Mouse (Mus musculus) limb, embryonic 15.5 days (tissue): ENCODE measurements around the gene Bloc1s4. TPM values are rescaled to one million over a fixed set of nuclear protein-coding genes. Genes with fewer than 3 reads are reported as not detected.
A peak's percentile ranks its signal among the peaks of the same experiment; 100 is the strongest.
"Not testable (repeated sequence)": the region's sequence is repeated elsewhere in the genome, so short reads cannot be mapped to it uniquely, and the experiment has no call there.

Experiments
- ATAC-seq: fragments of 200-750 bp; cut with Nextera tagmentation; 2 replicates; pipeline ENCODE4 v1.8.0; 2017; ENCODE audit warnings: low read depth, moderate TSS enrichment; ENCODE audit not compliant: insufficient number of reproducible peaks, low FRiP score, low TSS enrichment
- H3K27ac ChIP-seq: fragments of 300-500 bp; sonication (generic); 2 replicates; pipeline ENCODE4 v1.5.1; 2015; ENCODE audit warnings: moderate library complexity, mild to moderate bottlenecking, inconsistent platforms
- H3K27me3 ChIP-seq: fragments of 300-500 bp; sonication (generic); 2 replicates; pipeline ENCODE4 v1.6.1; 2015; ENCODE audit warnings: inconsistent platforms
- H3K36me3 ChIP-seq: fragments of 300-500 bp; sonication (generic); 2 replicates; pipeline ENCODE4 v1.6.1; 2015; ENCODE audit warnings: inconsistent platforms
- H3K4me1 ChIP-seq: fragments of 300-500 bp; sonication (generic); 2 replicates; pipeline ENCODE4 v1.6.1; 2015; ENCODE audit warnings: inconsistent platforms
- H3K4me2 ChIP-seq: fragments of 300-500 bp; sonication (generic); 2 replicates; pipeline ENCODE4 v1.6.1; 2015; ENCODE audit warnings: mild to moderate bottlenecking, inconsistent platforms
- H3K4me3 ChIP-seq: fragments of 300-500 bp; sonication (generic); 2 replicates; pipeline ENCODE4 v1.5.1; 2015; ENCODE audit warnings: mild to moderate bottlenecking, inconsistent platforms
- H3K9ac ChIP-seq: fragments of 300-500 bp; sonication (generic); 2 replicates; pipeline ENCODE4 v1.6.1; 2015; ENCODE audit warnings: inconsistent platforms
- H3K9me3 ChIP-seq: fragments of 300-500 bp; sonication (generic); 2 replicates; pipeline ENCODE4 v1.6.1; 2016; ENCODE audit warnings: inconsistent platforms
- WGBS: fragments of 180-500 bp; shearing (Covaris S2); methylation state at CpG from one replicate; pipeline ENCODE4 v1.1.7; 2015; 5-methylcytosine and 5-hydroxymethylcytosine counted together
- polyA plus RNA-seq: library from polyadenylated mRNA; unstranded; fragments of >200 nt; fragmentation: Nextera tagmentation; extraction: Ambion mirVana; gene quantifications from 2 replicates; pipeline ENCODE4 v1.2.1, GENCODE M21; 2015

The Bloc1s4 gene
- polyA plus RNA-seq: 26.4 and 31.5 TPM in 2 replicates

- Histone ChIP-seq H3K9me3 (no peaks in the 10 kb centered on the region), H3K4me1 (peaks cover 17% of the 10 kb centered on the region), H3K27me3 (0 out of 2 replicates have a peak, but pooled peaks cover 3% of the 10 kb centered on the region), H3K36me3 (0 out of 2 replicates have a peak, but pooled peaks cover 5% of the 10 kb centered on the region), H3K27ac (peak within 1 kb of the TSS; percentile 30), H3K4me2 (peak within 1 kb of the TSS; percentile 94), H3K4me3 (peak within 1 kb of the TSS; percentile 99), H3K9ac (peak within 1 kb of the TSS; percentile 77)
- 5% methylated on average over 31 of the region's 31 CpGs for WGBS
- ATAC-seq: peak; percentile 86
These were observed at the start of gene Bloc1s4 for GRCm38 (mm10) chr5:36748536-36749061. Gene Bloc1s4 (minus strand): TSS chr5:36748650.

- peak overlapping the region; percentile 71 for H3K4me3 ChIP-seq
- H3K27me3 ChIP-seq: no peaks in the 10 kb centered on the region
- no peaks in the 10 kb centered on the region for H3K9me3 ChIP-seq
- no peak overlapping the region for H3K27ac ChIP-seq
- H3K36me3 ChIP-seq: peaks cover 18% of the 10 kb centered on the region
- 0 out of 2 replicates have a peak overlapping the region, but pooled peaks have one; percentile 17 for H3K9ac ChIP-seq
- H3K4me1 ChIP-seq: peaks cover 13% of the 10 kb centered on the region; the same call in 1 of the 2 replicates
- WGBS: 52% methylated on average over 8 of the region's 8 CpGs
- H3K4me2 ChIP-seq: peak overlapping the region; percentile 69
- no peak for ATAC-seq
These were observed 48.8 kb upstream of the Bloc1s4 start for GRCm38 (mm10) chr5:36797291-36797690.

- peak within 1 kb of the TSS; percentile 69 for H3K4me2 ChIP-seq
- H3K36me3 ChIP-seq: peaks cover 20% of the 10 kb centered on the region
- peak within 1 kb of the TSS; percentile 71 for H3K4me3 ChIP-seq
- H3K9ac ChIP-seq: peak within 1 kb of the TSS; percentile 77
- WGBS: under 1% methylated on average over 90 of the region's 90 CpGs
- H3K9me3 ChIP-seq, H3K27me3 ChIP-seq: not testable (repeated sequence)
- H3K27ac ChIP-seq: peak within 1 kb of the TSS; percentile 97
- H3K4me1 ChIP-seq: peaks cover 13% of the 10 kb centered on the region; the same call in 1 of the 2 replicates
- peak; percentile 72 for ATAC-seq
These were observed 48.0 kb upstream of the Bloc1s4 start, which contains the start of gene Mrfap1 for GRCm38 (mm10) chr5:36796296-36797014. Gene Mrfap1 (minus strand): TSS chr5:36796772.

- 3% methylated on average over 35 of the region's 37 CpGs for WGBS
- Histone ChIP-seq H3K27ac (peak overlapping the region; percentile 97), H3K4me2 (peak overlapping the region; percentile 43), H3K9ac (peak overlapping the region; percentile 77), H3K4me3 (peak overlapping the region; percentile 71), H3K4me1 (peaks cover 13% of the 10 kb centered on the region; the same call in 1 of the 2 replicates), H3K36me3 (peaks cover 20% of the 10 kb centered on the region)
- not testable (repeated sequence) for H3K9me3 ChIP-seq, H3K27me3 ChIP-seq
- ATAC-seq: peak; percentile 45
These were observed 47.3 kb upstream of the Bloc1s4 start for GRCm38 (mm10) chr5:36795647-36796295.

- Histone ChIP-seq H3K27me3 (no peaks in the 10 kb centered on the region), H3K27ac (no peak overlapping the region), H3K9ac (no peak overlapping the region), H3K4me2 (no peak overlapping the region), H3K36me3 (peaks cover 20% of the 10 kb centered on the region), H3K4me3 (no peak overlapping the region), H3K4me1 (peaks cover 7% of the 10 kb centered on the region; the same call in 1 of the 2 replicates), H3K9me3 (no peaks in the 10 kb centered on the region)
- WGBS: 76% methylated on average over 9 of the region's 9 CpGs
- no peak for ATAC-seq
These were observed 43.4 kb upstream of the Bloc1s4 start for GRCm38 (mm10) chr5:36791861-36792260.

GRCm38 (mm10) chr5:36786052-36786451 lies 37.6 kb upstream of the Bloc1s4 start:
- H3K36me3 ChIP-seq: no peaks in the 10 kb centered on the region
- no peaks in the 10 kb centered on the region for H3K4me1 ChIP-seq
- no peak overlapping the region for H3K4me2 ChIP-seq
- H3K27ac ChIP-seq: no peak overlapping the region
- no peaks in the 10 kb centered on the region for H3K9me3 ChIP-seq
- H3K9ac ChIP-seq: no peak overlapping the region
- H3K27me3 ChIP-seq: no peaks in the 10 kb centered on the region
- 94% methylated on average over 5 of the region's 5 CpGs for WGBS
- H3K4me3 ChIP-seq: no peak overlapping the region
- ATAC-seq: no peak

GRCm38 (mm10) chr5:36779512-36779911 lies 31.1 kb upstream of the Bloc1s4 start:
- Histone ChIP-seq H3K27ac (no peak overlapping the region), H3K9ac (no peak overlapping the region), H3K36me3 (no peaks in the 10 kb centered on the region), H3K4me3 (no peak overlapping the region), H3K27me3 (no peaks in the 10 kb centered on the region), H3K4me1 (no peaks in the 10 kb centered on the region), H3K4me2 (no peak overlapping the region), H3K9me3 (no peaks in the 10 kb centered on the region)
- WGBS: 89% methylated on average over 2 of the region's 2 CpGs
- no peak for ATAC-seq

- Histone ChIP-seq H3K4me1 (no peaks in the 10 kb centered on the region), H3K9me3 (no peaks in the 10 kb centered on the region), H3K27ac (no peak overlapping the region), H3K9ac (no peak overlapping the region), H3K4me2 (no peak overlapping the region), H3K36me3 (no peaks in the 10 kb centered on the region), H3K4me3 (no peak overlapping the region), H3K27me3 (no peaks in the 10 kb centered on the region)
- no peak for ATAC-seq
- WGBS: 94% methylated on average over 1 of the region's 2 CpGs
These were observed 30.5 kb upstream of the Bloc1s4 start for GRCm38 (mm10) chr5:36778901-36779300.

- Histone ChIP-seq H3K4me1 (no peaks in the 10 kb centered on the region), H3K9ac (no peak overlapping the region), H3K9me3 (no peaks in the 10 kb centered on the region), H3K27me3 (no peaks in the 10 kb centered on the region), H3K4me2 (no peak overlapping the region), H3K36me3 (no peaks in the 10 kb centered on the region), H3K27ac (no peak overlapping the region), H3K4me3 (no peak overlapping the region)
- no peak for ATAC-seq
- 13% methylated on average over 2 of the region's 2 CpGs for WGBS
These were observed 28.7 kb upstream of the Bloc1s4 start for GRCm38 (mm10) chr5:36777186-36777585.

- H3K4me1 ChIP-seq: no peaks in the 10 kb centered on the region
- ATAC-seq: no peak
- no peaks in the 10 kb centered on the region for H3K9me3 ChIP-seq
- H3K36me3 ChIP-seq: no peaks in the 10 kb centered on the region
- no peak overlapping the region for H3K9ac ChIP-seq
- 38% methylated on average over 9 of the region's 9 CpGs for WGBS
- no peak overlapping the region for H3K4me2 ChIP-seq
- no peaks in the 10 kb centered on the region for H3K27me3 ChIP-seq
- H3K27ac ChIP-seq: no peak overlapping the region
- no peak overlapping the region for H3K4me3 ChIP-seq
These were observed 27.6 kb upstream of the Bloc1s4 start for GRCm38 (mm10) chr5:36776021-36776575.

- no peak overlapping the region for H3K4me2 ChIP-seq
- no peaks in the 10 kb centered on the region for H3K9me3 ChIP-seq
- H3K4me1 ChIP-seq: no peaks in the 10 kb centered on the region
- H3K36me3 ChIP-seq: no peaks in the 10 kb centered on the region
- H3K27me3 ChIP-seq: no peaks in the 10 kb centered on the region
- no peak overlapping the region for H3K9ac ChIP-seq
- ATAC-seq: no peak
- WGBS: 83% methylated on average over 2 of the region's 2 CpGs
- H3K27ac ChIP-seq: no peak overlapping the region
- no peak overlapping the region for H3K4me3 ChIP-seq
These were observed 26.9 kb upstream of the Bloc1s4 start for GRCm38 (mm10) chr5:36775317-36775716.

- no peak overlapping the region for H3K9ac ChIP-seq
- no peak overlapping the region for H3K4me2 ChIP-seq
- H3K4me3 ChIP-seq: no peak overlapping the region
- no peaks in the 10 kb centered on the region for H3K4me1 ChIP-seq
- no peak overlapping the region for H3K27ac ChIP-seq
- ATAC-seq: no peak
- H3K9me3 ChIP-seq: no peaks in the 10 kb centered on the region
- WGBS: 72% methylated on average over 5 of the region's 5 CpGs
- no peaks in the 10 kb centered on the region for H3K27me3 ChIP-seq
- no peaks in the 10 kb centered on the region for H3K36me3 ChIP-seq
These were observed 24.1 kb upstream of the Bloc1s4 start for GRCm38 (mm10) chr5:36772586-36772985.
